Mouse (Mus musculus) kidney, adult 2 months (tissue): Measurements from ENCODE around the gene Usp30.

Experiments
- CTCF ChIP-seq: fragments of 200-500 bp; conservative IDR thresholded peaks from 2 replicates; pipeline ENCODE4 v1.5.1; 2011; ENCODE audit warnings: low read depth, mild to moderate bottlenecking, control low read depth, low read length, moderate library complexity, mixed read lengths; ENCODE audit not compliant: insufficient read depth, insufficient read length
- POLR2A ChIP-seq: fragments of 200-500 bp; IDR thresholded peaks from one replicate; pipeline ENCODE4 v1.6.1; 2011; ENCODE audit warnings: low read depth, low read length, control low read depth

- TF ChIP-seq CTCF (no peak), POLR2A (no peak)
These were observed 67.6 kb downstream of the Usp30 start for GRCm38 (mm10) chr5:114132841-114133240.
